Mouse (Mus musculus) kidney, adult 2 months (tissue): ENCODE data around the gene Naa38. TPM values are rescaled to one million over a fixed set of nuclear protein-coding genes. Genes with fewer than 3 reads are reported as not detected.

Source experiments
- DNase-seq: peaks from one replicate; pipeline ENCODE4 v3.0.0; 2021
- H3K27ac ChIP-seq: fragments of 200-500 bp; 2 replicates; pipeline ENCODE4 v1.5.1; 2012; ENCODE audit warnings: low read depth, low read length, control low read depth, inconsistent platforms; ENCODE audit not compliant: insufficient read depth
- H3K27me3 ChIP-seq: fragments of 200-500 bp; replicated peaks from 2 replicates; pipeline ENCODE4 v1.6.1; 2012; ENCODE audit warnings: mild to moderate bottlenecking, moderate library complexity, low read length, inconsistent platforms; ENCODE audit not compliant: control insufficient read depth, insufficient read depth
- H3K36me3 ChIP-seq: fragments of 200-500 bp; 2 replicates; pipeline ENCODE4 v1.6.1; 2012; ENCODE audit warnings: mild to moderate bottlenecking, moderate library complexity, low read length, inconsistent platforms; ENCODE audit not compliant: control insufficient read depth, insufficient read depth
- H3K4me1 ChIP-seq: fragments of 200-500 bp; 2 replicates; pipeline ENCODE4 v1.6.1; 2011; ENCODE audit warnings: low read length; ENCODE audit not compliant: control insufficient read depth, insufficient read depth
- H3K4me3 ChIP-seq: fragments of 200-500 bp; 2 replicates; pipeline ENCODE4 v1.5.1; 2011; ENCODE audit warnings: mild to moderate bottlenecking, low read depth, low read length, control low read depth; ENCODE audit not compliant: insufficient read depth
- CTCF ChIP-seq: fragments of 200-500 bp; conservative IDR thresholded peaks from 2 replicates; pipeline ENCODE4 v1.5.1; 2011; ENCODE audit warnings: low read depth, mild to moderate bottlenecking, control low read depth, low read length, moderate library complexity, mixed read lengths; ENCODE audit not compliant: insufficient read depth, insufficient read length
- POLR2A ChIP-seq: fragments of 200-500 bp; IDR thresholded peaks from one replicate; pipeline ENCODE4 v1.6.1; 2011; ENCODE audit warnings: low read depth, low read length, control low read depth
- WGBS: fragments of 180-500 bp; shearing (Covaris S2); methylation state at CpG from one replicate; pipeline ENCODE4 v1.1.7; 2018; 5-methylcytosine and 5-hydroxymethylcytosine counted together
- polyA plus RNA-seq: library from polyadenylated mRNA; depleted of rRNA; stranded (reverse); fragments of >200 nt; gene quantifications from 2 replicates; pipeline ENCODE4 v1.2.3, GENCODE M21; 2012

The Naa38 gene
- polyA plus RNA-seq, 1 experiment: 317 TPM

DNA sequence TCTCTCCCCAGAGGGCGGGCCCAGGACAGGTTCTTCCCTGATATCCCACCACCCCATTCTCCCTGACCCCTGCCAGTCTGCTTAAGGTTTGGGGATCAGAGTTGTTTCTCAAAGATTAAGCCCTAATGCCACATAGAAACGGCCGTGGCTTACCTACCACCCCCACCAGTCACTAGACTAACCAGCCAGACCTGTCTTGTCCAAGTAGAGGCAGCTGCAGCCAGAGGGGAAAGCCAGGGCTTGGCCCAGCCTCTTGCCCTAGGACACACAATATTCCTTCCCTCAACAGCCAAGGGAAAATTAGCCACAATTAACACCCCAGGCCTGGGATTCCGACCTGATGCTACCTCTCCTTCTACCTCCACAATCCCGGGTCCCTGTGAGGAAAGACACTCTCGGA, 29.6 kb upstream of the Naa38 start:
- WGBS: 26% methylated on average over 6 of the region's 6 CpGs
- peaks cover 3% of the 10 kb centered on the region; the same call in 1 of the 2 replicates for H3K36me3 ChIP-seq
- peak overlapping the region; percentile 19 for H3K4me3 ChIP-seq
- H3K27ac ChIP-seq: peak overlapping the region; percentile 91
- TF ChIP-seq POLR2A: no peak
- no peak for TF ChIP-seq CTCF
- no peaks in the 10 kb centered on the region for H3K27me3 ChIP-seq
- peaks cover 28% of the 10 kb centered on the region for H3K4me1 ChIP-seq
- no peak for DNase-seq

GRCm38 (mm10) chr11:69366157-69366854, 29.0 kb upstream of the Naa38 start:
- WGBS: under 1% methylated on average over 26 of the region's 26 CpGs
- peak overlapping the region; percentile 91 for H3K27ac ChIP-seq
- no peaks in the 10 kb centered on the region for H3K27me3 ChIP-seq
- peak; percentile 98 for DNase-seq
- H3K36me3 ChIP-seq: peaks cover 2% of the 10 kb centered on the region; the same call in 1 of the 2 replicates
- peaks cover 28% of the 10 kb centered on the region for H3K4me1 ChIP-seq
- TF ChIP-seq POLR2A: peak; percentile 38
- no peak for TF ChIP-seq CTCF
- peak overlapping the region; percentile 19 for H3K4me3 ChIP-seq

DNA sequence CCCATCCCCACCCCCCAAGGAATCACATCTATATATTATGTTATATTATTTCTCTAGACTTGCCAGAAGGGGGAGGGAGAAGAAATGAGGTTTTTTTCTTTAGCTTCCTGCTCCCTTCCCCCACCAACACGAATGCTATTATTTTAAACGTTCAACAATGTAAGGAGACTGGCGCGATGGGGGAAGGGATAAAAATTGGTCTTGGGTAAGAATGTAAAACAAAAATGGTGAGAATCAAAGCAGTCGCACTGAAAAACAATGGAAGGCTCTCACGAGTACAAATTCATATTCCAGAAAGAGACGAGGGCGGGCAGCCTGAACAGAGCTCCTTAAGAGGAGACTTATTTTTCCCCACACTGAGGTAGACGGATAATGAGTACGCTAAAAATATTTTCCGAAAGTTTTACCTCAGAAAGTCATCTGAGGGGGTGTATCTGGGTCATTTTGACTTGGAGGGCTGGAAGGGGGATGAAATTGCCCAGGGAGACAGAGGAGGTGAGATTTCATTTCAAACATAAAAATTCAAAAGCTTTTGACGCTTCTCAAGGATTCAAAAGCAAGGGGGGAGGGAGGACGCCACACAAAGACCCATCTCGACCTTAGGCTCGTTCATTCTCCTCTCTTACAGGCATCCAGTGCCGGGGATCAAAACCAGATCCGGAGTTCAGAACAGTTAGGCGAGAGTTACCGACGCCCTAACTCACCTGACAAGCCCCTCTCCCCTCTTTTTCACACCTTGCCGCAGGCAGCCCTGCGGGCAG, 28.3 kb upstream of the Naa38 start:
- 1% methylated on average over 22 of the region's 22 CpGs for WGBS
- DNase-seq: peak; percentile 42
- Histone ChIP-seq H3K27me3 (no peaks in the 10 kb centered on the region), H3K4me1 (peaks cover 28% of the 10 kb centered on the region), H3K27ac (peak overlapping the region; percentile 81), H3K4me3 (peak overlapping the region; percentile 66), H3K36me3 (no peaks in the 10 kb centered on the region)
- TF ChIP-seq CTCF: no peak
- no peak for TF ChIP-seq POLR2A

DNA sequence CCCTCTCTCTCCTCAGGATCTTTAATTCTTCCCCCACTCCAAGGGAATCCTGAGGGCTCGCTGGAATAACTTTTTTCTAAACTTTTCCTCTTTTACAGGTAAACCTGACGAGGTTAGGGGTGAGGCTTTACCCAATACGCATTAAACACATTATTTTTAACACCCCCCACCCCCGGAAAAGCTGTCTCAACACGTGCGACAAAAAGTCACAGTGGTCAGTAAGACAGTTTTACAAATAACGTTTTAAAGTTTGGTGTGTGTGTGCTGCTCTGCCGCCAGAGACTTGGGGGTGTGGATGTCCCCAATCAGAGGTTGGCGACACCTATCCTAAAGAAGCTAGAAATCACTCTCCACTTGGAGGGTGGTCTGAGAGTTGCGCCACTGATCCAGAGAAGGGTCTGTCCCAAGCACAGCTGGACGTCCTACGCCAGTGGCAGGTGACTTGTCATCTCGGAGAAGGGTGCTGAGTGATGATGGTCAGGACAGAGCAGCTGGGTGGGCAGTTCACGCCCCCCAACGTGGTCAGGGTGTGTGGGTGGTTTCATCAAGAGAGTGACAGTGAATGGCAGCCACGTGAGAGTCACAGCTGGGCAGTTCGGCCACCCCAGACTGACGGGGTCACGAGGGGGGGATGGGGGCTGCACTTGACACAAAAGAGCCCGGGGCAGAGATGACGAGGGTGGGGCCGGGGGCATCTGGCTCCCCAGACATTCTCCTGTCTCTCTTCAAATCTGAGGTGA, 27.5 kb upstream of the Naa38 start:
- Histone ChIP-seq H3K27ac (peak overlapping the region; percentile 81), H3K36me3 (no peaks in the 10 kb centered on the region), H3K4me1 (peaks cover 28% of the 10 kb centered on the region), H3K27me3 (no peaks in the 10 kb centered on the region), H3K4me3 (peak overlapping the region; percentile 66)
- DNase-seq: peak; percentile 61
- TF ChIP-seq CTCF: no peak
- no peak for TF ChIP-seq POLR2A
- 2% methylated on average over 22 of the region's 22 CpGs for WGBS

- TF ChIP-seq CTCF: no peak
- no peak for TF ChIP-seq POLR2A
- H3K4me1 ChIP-seq: peaks cover 25% of the 10 kb centered on the region
- DNase-seq: peak; percentile 55
- no peaks in the 10 kb centered on the region for H3K27me3 ChIP-seq
- 1% methylated on average over 84 of the region's 106 CpGs for WGBS
- H3K27ac ChIP-seq: peak overlapping the region; percentile 94
- peak overlapping the region; percentile 66 for H3K4me3 ChIP-seq
- H3K36me3 ChIP-seq: no peaks in the 10 kb centered on the region
Observed at GRCm38 (mm10) chr11:69368356-69369214, 26.7 kb upstream of the Naa38 start.

- peaks cover 20% of the 10 kb centered on the region for H3K4me1 ChIP-seq
- peak within 1 kb of the TSS; percentile 94 for H3K27ac ChIP-seq
- peak within 1 kb of the TSS; percentile 66 for H3K4me3 ChIP-seq
- H3K36me3 ChIP-seq: no peaks in the 10 kb centered on the region
- no peak for DNase-seq
- TF ChIP-seq CTCF (no peak), POLR2A (no peak)
- H3K27me3 ChIP-seq: no peaks in the 10 kb centered on the region
- WGBS: 2% methylated on average over 18 of the region's 34 CpGs
Observed at GRCm38 (mm10) chr11:69369215-69369989, 25.9 kb upstream of the Naa38 start, which contains the start of gene Chd3. Chd3 (minus strand) TSS chr11:69369406.
